11 mouse cellular contexts compared by ENCODE assay signal in genomic region chr6:120585118-120585940, GRCm38 (mm10). TPM values are rescaled to one million over a fixed set of nuclear protein-coding genes. Genes with fewer than 3 reads are reported as not detected.
DNase-seq lines count a peak whose midpoint lies in the region; ATAC-seq and TF ChIP-seq lines count a peak whose summit lies in the region.
"Had no signal": no experiment of that assay in that cellular context is flagged by ENCODE, and none has a peak within 500 bp of the region (broad histone marks: within the 10 kb centered on the region; RNA-seq: fewer than 3 reads in every experiment).

No protein-coding gene starts in this region.

- no peak overlapping the region; the same call in 1 of the 2 replicates for H3K27ac ChIP-seq in heart, adult 2 months
- H3K27ac ChIP-seq in heart, embryonic 10.5 days = no peak overlapping the region
- H3K27ac ChIP-seq in limb, embryonic 13.5 days = peak overlapping the region; percentile 59; the same call in 1 of the 2 replicates
- no peak overlapping the region for H3K27ac ChIP-seq in stomach, postnatal 0 days (replicated peaks)
- H3K27ac ChIP-seq: embryonic facial prominence, embryonic 12.5 days; liver, embryonic 15.5 days had no signal

- no peaks in the 10 kb centered on the region for H3K27me3 ChIP-seq in heart, adult 2 months (ENCODE audit: control insufficient read depth, insufficient read depth, low read length)
- no peaks in the 10 kb centered on the region for H3K27me3 ChIP-seq in heart, embryonic 10.5 days (ENCODE audit: insufficient read depth, poor library complexity, severe bottlenecking)
- H3K27me3 ChIP-seq in limb, embryonic 13.5 days = no peaks in the 10 kb centered on the region
- no peaks in the 10 kb centered on the region for H3K27me3 ChIP-seq in stomach, postnatal 0 days (ENCODE audit: control insufficient read depth, insufficient read depth, low read length)
- H3K27me3 ChIP-seq: embryonic facial prominence, embryonic 12.5 days; liver, embryonic 15.5 days had no signal

- H3K36me3 ChIP-seq in heart, adult 2 months (ENCODE audit: control insufficient read depth, insufficient read depth, low read length) = peaks cover 5% of the 10 kb centered on the region; the same call in 1 of the 2 replicates
- H3K36me3 ChIP-seq in heart, embryonic 10.5 days = no peaks in the 10 kb centered on the region
- H3K36me3 ChIP-seq in limb, embryonic 13.5 days = no peaks in the 10 kb centered on the region
- H3K36me3 ChIP-seq in stomach, postnatal 0 days (ENCODE audit: control insufficient read depth, insufficient read depth, low read length) = no peaks in the 10 kb centered on the region
- H3K36me3 ChIP-seq: embryonic facial prominence, embryonic 12.5 days; liver, embryonic 15.5 days had no signal

- TF ChIP-seq POLR2A in heart, adult 2 months (IDR thresholded peaks at IDR 0.05; ENCODE audit: insufficient read depth, low read depth, low read length) = no peak

- intact Hi-C loops in heart, adult 2 months (cut with DNase I) = no loop called here

- WGBS in heart, adult 2 months = 56% methylated on average over 9 of the region's 9 CpGs
- 65% methylated on average over 9 of the region's 9 CpGs for WGBS in heart, embryonic 10.5 days
- 33% methylated on average over 9 of the region's 9 CpGs for WGBS in limb, embryonic 13.5 days
- WGBS in stomach, postnatal 0 days = 38% methylated on average over 9 of the region's 9 CpGs

- ATAC-seq in limb, embryonic 13.5 days (ENCODE audit: low FRiP score, low read depth) = no peak
- no peak for ATAC-seq in stomach, postnatal 0 days (ENCODE audit: low FRiP score, low TSS enrichment)

- H3K79me2 ChIP-seq in heart, adult 2 months (replicated peaks; ENCODE audit: control insufficient read depth, insufficient read depth, low read length) = no peaks in the 10 kb centered on the region

- no peak for TF ChIP-seq CTCF in heart, adult 2 months (IDR thresholded peaks at IDR 0.05)
- no peak for TF ChIP-seq CTCF in stomach, postnatal 0 days (IDR thresholded peaks at IDR 0.05; ENCODE audit: low read depth)

- no peak overlapping the region for H3K4me3 ChIP-seq in heart, adult 2 months
- no peak overlapping the region for H3K4me3 ChIP-seq in heart, embryonic 10.5 days
- H3K4me3 ChIP-seq in limb, embryonic 13.5 days = no peak overlapping the region
- no peak overlapping the region for H3K4me3 ChIP-seq in stomach, postnatal 0 days (ENCODE audit: low read depth, low read length)
- H3K4me3 ChIP-seq: embryonic facial prominence, embryonic 12.5 days; liver, embryonic 15.5 days; myocyte had no signal

- DNase-seq in heart, adult 2 months = peak; percentile 14 to 30
- no peak for DNase-seq in heart, embryonic 10.5 days (ENCODE audit: low spot score)
- DNase-seq in thymus, postnatal 4 days = peak; percentile 59
- DNase-seq in thymus, postnatal 0 days (ENCODE audit: low spot score) = no peak
- DNase-seq in right cerebral cortex, postnatal 4 days = no peak
- DNase-seq in cerebellum, postnatal 4 days (ENCODE audit: low spot score in 2 of 2) = no peak
- no peak for DNase-seq in stomach, postnatal 0 days (ENCODE audit: low spot score)

- TF ChIP-seq EP300 in heart, adult 2 months (IDR thresholded peaks at IDR 0.05; ENCODE audit: insufficient read depth, low read depth, low read length) = no peak
- no peak for TF ChIP-seq EP300 in stomach, postnatal 0 days (optimal IDR thresholded peaks at IDR 0.05)

- peaks cover 5% of the 10 kb centered on the region for H3K4me1 ChIP-seq in heart, adult 2 months (ENCODE audit: control insufficient read depth, insufficient read depth, low read length)
- peaks cover 14% of the 10 kb centered on the region for H3K4me1 ChIP-seq in heart, embryonic 10.5 days
- peaks cover 20% of the 10 kb centered on the region for H3K4me1 ChIP-seq in limb, embryonic 13.5 days
- no peaks in the 10 kb centered on the region for H3K4me1 ChIP-seq in stomach, postnatal 0 days (replicated peaks; ENCODE audit: control insufficient read depth, insufficient read depth)

- no peaks in the 10 kb centered on the region for H3K9me3 ChIP-seq in heart, embryonic 10.5 days
- H3K9me3 ChIP-seq in limb, embryonic 13.5 days = no peaks in the 10 kb centered on the region
- H3K9me3 ChIP-seq in stomach, postnatal 0 days (ENCODE audit: control insufficient read depth, low read length) = no peaks in the 10 kb centered on the region
- H3K9me3 ChIP-seq: embryonic facial prominence, embryonic 12.5 days; liver, embryonic 15.5 days had no signal

- H3K9ac ChIP-seq in heart, adult 2 months (ENCODE audit: low read depth, low read length) = no peak overlapping the region
- H3K9ac ChIP-seq in limb, embryonic 13.5 days = 0 out of 2 replicates have a peak overlapping the region, but pooled peaks have one; percentile 20
- no peak overlapping the region for H3K9ac ChIP-seq in stomach, postnatal 0 days (ENCODE audit: low read length)
- H3K9ac ChIP-seq: embryonic facial prominence, embryonic 12.5 days; liver, embryonic 15.5 days had no signal

- H3K4me2 ChIP-seq in limb, embryonic 13.5 days (replicated peaks) = no peak overlapping the region
- H3K4me2 ChIP-seq in stomach, postnatal 0 days (replicated peaks; ENCODE audit: low read depth) = no peak overlapping the region
- H3K4me2 ChIP-seq: embryonic facial prominence, embryonic 12.5 days; liver, embryonic 15.5 days had no signal

RNA-seq across cellular contexts. Expression of gene Hdhd5, which starts 54.2 kb away (rescaled TPM):
- total RNA-seq in heart, adult 2 months (2021) = 10 to 100 TPM; 17.1 to 18.4 TPM
- 29.9 and 38.7 TPM in 2 replicates for polyA plus RNA-seq in heart, adult 2 months (2012; rRNA removed)
- 20.5 and 20.6 TPM in 2 replicates for polyA plus RNA-seq in heart, embryonic 10.5 days (2016; fragmentation: Nextera tagmentation; extraction: Ambion mirVana)
- polyA plus RNA-seq in thymus, postnatal 0 days (2015; fragmentation: Nextera tagmentation; extraction: Ambion mirVana) = 42.6 and 48.3 TPM in 2 replicates
- 18.6 and 20.3 TPM in 2 replicates for polyA plus RNA-seq in limb, embryonic 13.5 days (2015; fragmentation: Nextera tagmentation; extraction: Ambion mirVana)
- 8.5 and 9.2 TPM in 2 replicates for polyA plus RNA-seq in stomach, postnatal 0 days (2015; fragmentation: Nextera tagmentation; extraction: Ambion mirVana)

Comparison
In these comparisons a context has a peak if more than half of its experiments do, and no peak if none do; other contexts are left out.
1. DNase-seq: peak in heart, adult 2 months (2 of 2) and thymus, postnatal 4 days (single experiment); none in heart, embryonic 10.5 days (single experiment), thymus, postnatal 0 days (single experiment), right cerebral cortex, postnatal 4 days (single experiment), cerebellum, postnatal 4 days (0 of 2) and stomach, postnatal 0 days (single experiment).